Mouse (Mus musculus): ENCODE measurements around the gene Nudt8. TPM values are rescaled to one million over a fixed set of nuclear protein-coding genes. Genes with fewer than 3 reads are reported as not detected.
A peak's percentile ranks its signal among the peaks of the same experiment; 100 is the strongest.
"Not testable (repeated sequence)": the region's sequence is repeated elsewhere in the genome, so short reads cannot be mapped to it uniquely, and the experiment has no call there.

The Nudt8 gene
- polyA plus RNA-seq, 1 experiment from 2014 or later, result 37.8 TPM

DNA sequence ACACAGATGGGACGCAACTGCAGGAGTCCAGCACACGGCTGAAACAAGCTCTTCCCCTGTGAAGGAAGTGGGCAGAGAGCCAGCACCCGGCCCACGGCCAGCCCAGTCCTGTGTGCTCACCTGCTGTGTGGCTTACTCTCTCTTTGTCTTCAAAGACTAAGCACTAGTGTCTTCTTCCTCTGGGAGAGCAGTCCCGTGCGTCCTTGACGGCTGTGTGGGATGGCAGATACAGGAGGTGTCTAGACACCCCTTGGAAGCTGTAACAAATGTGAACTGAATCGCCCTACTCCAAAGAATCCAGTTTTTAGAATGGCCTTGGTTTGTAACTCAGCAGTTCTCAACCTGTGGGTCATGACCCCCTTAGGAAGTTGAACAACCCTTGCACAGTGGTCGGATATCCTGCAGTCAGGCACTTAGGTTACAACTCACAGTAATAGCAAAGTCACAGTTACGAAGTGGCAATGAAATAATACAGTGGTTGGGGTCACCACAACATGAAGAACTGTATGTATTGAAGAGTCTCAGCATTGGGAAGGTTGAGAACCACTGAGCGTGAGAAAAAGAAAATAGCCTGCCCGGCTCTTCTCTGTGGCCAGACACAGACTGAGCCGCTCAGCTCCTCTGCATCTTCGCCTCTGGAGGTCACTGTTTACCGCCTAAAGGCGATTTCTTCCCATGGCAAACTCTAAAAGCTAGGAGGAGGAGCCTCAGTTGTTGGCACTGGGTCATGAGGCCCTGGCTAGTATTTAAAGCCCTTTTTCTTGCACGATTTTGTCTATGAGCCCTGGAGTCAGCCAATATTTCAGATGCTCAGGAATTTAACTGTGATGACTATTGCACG, 18.6 kb downstream of the Nudt8 start:
- Histone ChIP-seq H3K4me2 (no peak overlapping the region), H3K4me3 (no peak overlapping the region), H3K27ac (no peak overlapping the region), H3K9me3 (no peaks in the 10 kb centered on the region), H3K9ac (0 out of 2 replicates have a peak overlapping the region, but pooled peaks have one; percentile 0), H3K27me3 (no peaks in the 10 kb centered on the region), H3K4me1 (peaks cover 10% of the 10 kb centered on the region; the same call in 1 of the 2 replicates), H3K36me3 (no peaks in the 10 kb centered on the region)
- ATAC-seq (ENCODE audit: insufficient number of reproducible peaks, insufficient read depth, low FRiP score, low TSS enrichment, low read depth), result peak; percentile 68; the same call in 1 of the 2 replicates
- WGBS, result 33% methylated on average over 18 of the region's 18 CpGs

DNA sequence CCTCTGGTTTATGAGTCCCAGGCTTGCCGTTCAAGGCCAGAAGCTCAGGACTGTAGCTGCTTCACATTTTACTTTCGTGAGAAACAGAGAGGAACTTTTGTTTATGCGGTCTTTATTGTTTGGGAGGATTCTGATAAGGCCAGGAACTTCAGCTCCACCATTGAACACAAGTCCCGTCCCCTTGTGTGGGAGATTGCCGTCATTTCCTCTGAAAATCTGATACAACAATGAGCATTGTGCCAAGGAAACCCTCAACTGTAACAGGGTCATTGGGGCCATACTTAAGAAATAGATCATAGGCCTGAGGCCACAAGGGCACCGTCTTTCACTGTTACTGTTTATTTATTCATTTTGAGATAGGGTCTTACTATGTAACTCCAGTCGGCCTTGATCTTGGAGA, 22.8 kb downstream of the Nudt8 start:
- Histone ChIP-seq H3K27me3 (no peaks in the 10 kb centered on the region), H3K36me3 (no peaks in the 10 kb centered on the region), H3K9ac (no peak overlapping the region), H3K4me3 (no peak overlapping the region), H3K9me3 (peaks cover 4% of the 10 kb centered on the region; the same call in 1 of the 2 replicates), H3K4me2 (no peak overlapping the region), H3K27ac (no peak overlapping the region), H3K4me1 (peaks cover 10% of the 10 kb centered on the region; the same call in 1 of the 2 replicates)
- no peak for ATAC-seq (ENCODE audit: insufficient number of reproducible peaks, insufficient read depth, low FRiP score, low TSS enrichment, low read depth)
- WGBS, result 75% methylated on average over 7 of the region's 7 CpGs

DNA sequence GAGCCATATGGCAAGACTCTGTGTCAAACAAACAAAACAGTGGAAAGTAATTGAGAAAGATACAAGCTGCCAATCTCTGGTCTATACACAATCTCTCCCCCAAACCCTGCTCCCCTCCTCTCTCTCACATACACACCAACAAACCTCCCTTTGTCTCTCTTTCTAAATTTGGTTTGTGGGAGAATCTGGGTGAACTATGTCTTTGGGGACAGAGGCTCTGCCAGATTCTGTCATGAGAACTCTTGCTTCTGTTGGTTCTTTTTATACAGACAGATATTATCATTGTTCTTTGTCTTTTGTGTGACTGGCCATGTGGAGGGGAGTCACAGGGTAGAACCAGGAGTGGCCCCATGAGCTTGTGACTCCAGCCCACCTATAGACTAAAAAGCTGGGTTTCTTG, 27.2 kb downstream of the Nudt8 start:
- Histone ChIP-seq H3K9me3 (peaks cover 4% of the 10 kb centered on the region; the same call in 1 of the 2 replicates), H3K4me1 (no peaks in the 10 kb centered on the region), H3K36me3 (no peaks in the 10 kb centered on the region), H3K27me3 (no peaks in the 10 kb centered on the region), H3K4me3 (no peak overlapping the region), H3K27ac (no peak overlapping the region), H3K4me2 (no peak overlapping the region), H3K9ac (no peak overlapping the region)
- no peak for ATAC-seq (ENCODE audit: insufficient number of reproducible peaks, insufficient read depth, low FRiP score, low TSS enrichment, low read depth)

GRCm38 (mm10) chr19:4032668-4033067, 32.3 kb downstream of the Nudt8 start:
- ATAC-seq (ENCODE audit: insufficient number of reproducible peaks, insufficient read depth, low FRiP score, low TSS enrichment, low read depth), result no peak
- Histone ChIP-seq H3K4me1 (peaks cover 14% of the 10 kb centered on the region), H3K27me3 (no peaks in the 10 kb centered on the region), H3K36me3 (peaks cover 12% of the 10 kb centered on the region), H3K27ac (no peak overlapping the region), H3K4me2 (no peak overlapping the region), H3K4me3 (no peak overlapping the region), H3K9ac (no peak overlapping the region), H3K9me3 (no peaks in the 10 kb centered on the region)
- WGBS, result 52% methylated on average over 7 of the region's 7 CpGs

- ATAC-seq (ENCODE audit: insufficient number of reproducible peaks, insufficient read depth, low FRiP score, low TSS enrichment, low read depth), result no peak
- Histone ChIP-seq H3K4me1 (peaks cover 17% of the 10 kb centered on the region), H3K27me3 (no peaks in the 10 kb centered on the region), H3K4me3 (no peak overlapping the region), H3K9me3 (no peaks in the 10 kb centered on the region), H3K36me3 (peaks cover 12% of the 10 kb centered on the region), H3K4me2 (no peak overlapping the region), H3K27ac (no peak overlapping the region), H3K9ac (no peak overlapping the region)
- 78% methylated on average over 3 of the region's 3 CpGs for WGBS
Observed at GRCm38 (mm10) chr19:4033298-4033697, 32.9 kb downstream of the Nudt8 start.

DNA sequence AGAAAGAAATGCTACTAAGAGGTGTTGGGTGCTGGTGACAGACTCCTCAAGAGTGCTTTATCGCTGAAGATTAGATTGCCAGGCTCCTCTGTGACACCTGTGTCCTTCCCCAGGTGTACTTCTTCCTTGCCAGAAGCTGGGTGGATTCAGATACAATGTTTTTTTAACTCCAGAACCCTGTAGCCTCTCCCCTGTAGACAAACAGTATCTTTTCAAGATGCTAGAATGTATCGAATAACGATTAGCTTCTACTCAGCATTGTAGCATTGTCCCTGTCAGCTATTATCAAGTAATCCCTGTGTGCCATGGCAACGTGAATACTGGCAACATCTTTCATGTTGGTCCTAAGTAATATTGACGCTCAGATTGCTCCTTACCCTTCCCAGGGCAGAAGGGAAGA, 33.4 kb downstream of the Nudt8 start:
- H3K36me3 ChIP-seq, result peaks cover 12% of the 10 kb centered on the region
- no peak overlapping the region for H3K4me3 ChIP-seq
- no peak overlapping the region for H3K4me2 ChIP-seq
- no peak for ATAC-seq (ENCODE audit: insufficient number of reproducible peaks, insufficient read depth, low FRiP score, low TSS enrichment, low read depth)
- H3K4me1 ChIP-seq, result peaks cover 19% of the 10 kb centered on the region
- H3K27me3 ChIP-seq, result no peaks in the 10 kb centered on the region
- WGBS, result 67% methylated on average over 5 of the region's 5 CpGs
- no peak overlapping the region for H3K9ac ChIP-seq
- H3K9me3 ChIP-seq, result no peaks in the 10 kb centered on the region
- H3K27ac ChIP-seq, result no peak overlapping the region

DNA sequence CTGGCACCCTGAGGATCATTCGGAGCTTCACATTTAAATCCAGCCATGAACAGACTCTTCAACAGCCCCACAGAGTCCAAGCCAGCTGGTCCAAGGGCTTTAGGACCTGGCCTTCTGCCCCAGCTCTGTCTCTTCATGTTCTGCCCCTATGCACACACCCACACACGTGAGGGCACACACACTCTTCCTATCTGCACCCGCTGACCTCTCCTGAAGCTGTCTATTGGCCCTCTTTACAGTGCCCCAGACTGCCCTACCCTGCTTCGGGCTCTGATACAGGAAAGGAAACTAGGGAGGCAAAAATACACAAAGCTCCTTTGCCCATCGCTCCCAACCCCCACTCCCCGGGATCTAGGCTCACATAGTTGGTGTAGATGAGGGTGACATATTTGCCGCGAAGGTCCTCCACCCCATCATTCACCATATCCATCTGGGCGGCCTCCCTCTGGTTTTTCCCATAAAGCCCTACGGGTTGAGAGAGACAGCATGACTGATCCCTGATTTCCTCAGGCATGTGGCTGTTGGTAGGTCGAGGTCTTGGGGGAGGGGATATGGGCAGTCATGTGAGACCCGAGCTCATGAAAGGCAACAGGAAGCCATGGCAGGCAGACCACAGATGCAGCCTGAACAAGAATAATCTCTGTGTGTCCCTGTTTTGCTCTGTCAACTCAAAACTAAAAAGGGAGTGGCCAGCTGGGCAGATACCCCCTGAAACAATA, 36.1 kb downstream of the Nudt8 start:
- WGBS, result 70% methylated on average over 12 of the region's 12 CpGs
- Histone ChIP-seq H3K27me3 (no peaks in the 10 kb centered on the region), H3K9me3 (no peaks in the 10 kb centered on the region), H3K4me3 (no peak overlapping the region), H3K36me3 (peaks cover 12% of the 10 kb centered on the region), H3K9ac (no peak overlapping the region), H3K27ac (no peak overlapping the region), H3K4me2 (peak overlapping the region; percentile 39), H3K4me1 (peaks cover 19% of the 10 kb centered on the region)
- no peak for ATAC-seq (ENCODE audit: insufficient number of reproducible peaks, insufficient read depth, low FRiP score, low TSS enrichment, low read depth)

DNA sequence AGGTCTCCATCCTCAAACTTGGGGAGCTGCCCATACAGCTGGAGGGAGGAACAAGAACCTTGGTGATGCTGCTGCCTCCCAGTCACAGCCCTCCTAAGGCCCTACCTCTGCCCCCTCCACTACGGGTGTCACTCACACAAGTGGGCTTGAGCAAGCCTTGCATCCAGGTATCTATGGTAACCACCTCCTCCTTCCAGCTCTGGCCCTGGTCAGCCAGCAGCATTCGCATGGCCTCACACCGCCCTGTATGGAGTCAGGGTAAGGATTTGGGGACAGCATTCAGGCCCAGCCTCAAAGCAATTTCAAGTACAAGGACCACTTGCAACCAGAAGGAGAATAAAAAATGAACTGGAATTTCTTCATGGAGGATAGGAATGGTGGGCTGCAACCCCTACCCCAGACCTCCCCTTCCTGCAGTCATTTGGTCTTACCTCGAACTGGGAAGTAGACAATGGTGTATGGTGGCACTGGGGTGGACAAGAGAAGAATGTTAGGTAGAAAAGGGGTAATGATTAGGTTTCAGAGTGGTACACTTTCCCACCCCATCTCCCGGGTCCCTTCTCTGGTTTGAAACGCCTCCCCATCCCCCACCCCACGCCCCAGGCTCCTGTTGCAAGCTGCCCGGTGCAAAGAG, 36.9 kb downstream of the Nudt8 start:
- Histone ChIP-seq H3K36me3 (peaks cover 12% of the 10 kb centered on the region), H3K4me1 (peaks cover 19% of the 10 kb centered on the region), H3K4me2 (peak overlapping the region; percentile 75), H3K9ac (peak overlapping the region; percentile 80), H3K27ac (peak overlapping the region; percentile 60), H3K4me3 (peak overlapping the region; percentile 54)
- not testable (repeated sequence) for ATAC-seq (ENCODE audit: insufficient number of reproducible peaks, insufficient read depth, low FRiP score, low TSS enrichment, low read depth); H3K27me3 ChIP-seq; H3K9me3 ChIP-seq
- 24% methylated on average over 7 of the region's 8 CpGs for WGBS

DNA sequence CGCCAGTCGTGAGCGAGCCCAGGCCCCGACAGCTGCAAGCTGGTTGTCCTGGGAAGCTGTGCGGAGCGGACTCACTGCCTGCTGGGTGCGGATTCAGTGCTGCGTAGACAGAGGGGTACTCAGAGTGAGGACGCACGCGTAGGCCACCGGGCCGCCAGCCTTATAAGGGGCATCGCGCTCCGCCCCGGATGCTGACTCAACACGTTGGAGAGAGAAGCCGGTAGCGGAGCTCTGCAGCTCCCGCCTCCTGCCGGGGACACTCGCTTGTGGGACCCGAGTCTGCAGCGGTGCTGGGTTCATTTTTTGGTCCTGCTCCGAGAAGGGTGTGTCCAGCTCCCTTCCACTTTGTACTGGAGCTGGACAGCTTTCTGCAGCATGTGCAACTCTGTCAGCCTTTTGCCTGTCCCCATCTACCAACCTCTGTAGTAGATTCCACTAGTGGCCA, 37.4 kb downstream of the Nudt8 start, which contains the start of gene Gstp1:
TSS of gene Gstp1 (minus strand) at position 198 of the 445 bp plus-strand sequence.
- Histone ChIP-seq H3K4me3 (peak within 1 kb of the TSS; percentile 54), H3K9me3 (no peaks in the 10 kb centered on the region), H3K27me3 (no peaks in the 10 kb centered on the region), H3K4me2 (peak within 1 kb of the TSS; percentile 75), H3K36me3 (peaks cover 12% of the 10 kb centered on the region), H3K27ac (peak within 1 kb of the TSS; percentile 60), H3K4me1 (peaks cover 19% of the 10 kb centered on the region), H3K9ac (peak within 1 kb of the TSS; percentile 80)
- peak; percentile 82; the same call in 1 of the 2 replicates for ATAC-seq (ENCODE audit: insufficient number of reproducible peaks, insufficient read depth, low FRiP score, low TSS enrichment, low read depth)
- 0% methylated on average over 26 of the region's 26 CpGs for WGBS

- ATAC-seq (ENCODE audit: insufficient number of reproducible peaks, insufficient read depth, low FRiP score, low TSS enrichment, low read depth); H3K27me3 ChIP-seq; H3K9ac ChIP-seq; H3K4me3 ChIP-seq; H3K27ac ChIP-seq; H3K9me3 ChIP-seq; H3K4me2 ChIP-seq; H3K36me3 ChIP-seq: not testable (repeated sequence)
- WGBS, result 80% methylated on average over 5 of the region's 5 CpGs
- H3K4me1 ChIP-seq, result peaks cover 21% of the 10 kb centered on the region
Observed at GRCm38 (mm10) chr19:4040941-4041340, 40.6 kb downstream of the Nudt8 start.

DNA sequence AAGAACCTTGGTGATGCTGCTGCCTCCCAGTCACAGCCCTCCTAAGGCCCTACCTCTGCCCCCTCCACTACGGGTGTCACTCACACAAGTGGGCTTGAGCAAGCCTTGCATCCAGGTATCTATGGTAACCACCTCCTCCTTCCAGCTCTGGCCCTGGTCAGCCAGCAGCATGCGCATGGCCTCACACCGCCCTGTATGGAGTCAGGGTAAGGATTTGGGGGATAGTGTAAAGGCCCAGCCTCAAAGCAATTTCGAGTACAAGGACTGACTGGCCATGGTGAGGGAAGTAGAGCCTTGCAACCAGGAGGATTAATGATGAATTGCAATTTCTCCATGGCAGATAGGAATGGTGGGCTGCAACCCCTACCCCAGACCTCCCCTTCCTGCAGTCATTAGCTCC, 41.1 kb downstream of the Nudt8 start:
- H3K36me3 ChIP-seq; ATAC-seq (ENCODE audit: insufficient number of reproducible peaks, insufficient read depth, low FRiP score, low TSS enrichment, low read depth); H3K27me3 ChIP-seq; H3K9ac ChIP-seq; H3K4me3 ChIP-seq; H3K4me2 ChIP-seq; H3K9me3 ChIP-seq; H3K27ac ChIP-seq: not testable (repeated sequence)
- H3K4me1 ChIP-seq, result peaks cover 21% of the 10 kb centered on the region
- WGBS, result 86% methylated on average over 3 of the region's 4 CpGs
